Mouse (Mus musculus) limb, embryonic 12.5 days (tissue): ENCODE measurements around the gene Plekhs1. TPM values are rescaled to one million over a fixed set of nuclear protein-coding genes. Genes with fewer than 3 reads are reported as not detected.

ENCODE experiments used
- ATAC-seq: fragments of 200-750 bp; cut with Nextera tagmentation; 2 replicates; pipeline ENCODE4 v1.8.0; 2017; ENCODE audit warnings: low read depth, moderate TSS enrichment; ENCODE audit not compliant: insufficient number of reproducible peaks, insufficient read depth, low FRiP score, low TSS enrichment
- H3K27ac ChIP-seq: fragments of 300-500 bp; sonication (generic); 2 replicates; pipeline ENCODE4 v1.5.1; 2016; ENCODE audit warnings: mild to moderate bottlenecking, moderate library complexity
- H3K27me3 ChIP-seq: fragments of 300-500 bp; sonication (generic); 2 replicates; pipeline ENCODE4 v1.6.1; 2016; ENCODE audit warnings: mild to moderate bottlenecking, moderate library complexity
- H3K36me3 ChIP-seq: fragments of 300-500 bp; sonication (generic); 2 replicates; pipeline ENCODE4 v1.6.1; 2016; ENCODE audit warnings: mild to moderate bottlenecking, moderate library complexity
- H3K4me1 ChIP-seq: fragments of 300-500 bp; sonication (generic); replicated peaks from 2 replicates; pipeline ENCODE4 v1.6.1; 2016
- H3K4me2 ChIP-seq: fragments of 300-500 bp; sonication (generic); 2 replicates; pipeline ENCODE4 v1.6.1; 2016; ENCODE audit warnings: mild to moderate bottlenecking, moderate library complexity
- H3K4me3 ChIP-seq: fragments of 300-500 bp; sonication (generic); replicated peaks from 2 replicates; pipeline ENCODE4 v1.5.1; 2016; ENCODE audit warnings: mild to moderate bottlenecking
- H3K9ac ChIP-seq: fragments of 300-500 bp; sonication (generic); replicated peaks from 2 replicates; pipeline ENCODE4 v1.6.1; 2016; ENCODE audit warnings: mild to moderate bottlenecking, moderate library complexity
- H3K9me3 ChIP-seq: fragments of 300-500 bp; sonication (generic); 2 replicates; pipeline ENCODE4 v1.6.1; 2016; ENCODE audit warnings: mild to moderate bottlenecking, moderate library complexity
- WGBS: fragments of 180-500 bp; shearing (Covaris S2); methylation state at CpG from one replicate; pipeline ENCODE4 v1.1.7; 2016; 5-methylcytosine and 5-hydroxymethylcytosine counted together
- polyA plus RNA-seq: library from polyadenylated mRNA; unstranded; fragments of >200 nt; fragmentation: Nextera tagmentation; extraction: Ambion mirVana; gene quantifications from 2 replicates; pipeline ENCODE4 v1.2.1, GENCODE M21; 2016

The Plekhs1 gene
- polyA plus RNA-seq, 1 experiment from 2014 or later = 0.25 TPM

GRCm38 (mm10) chr19:56436380-56436779 lies 25.1 kb upstream of the Plekhs1 start:
- Histone ChIP-seq H3K4me2 (no peak overlapping the region), H3K4me3 (no peak overlapping the region), H3K27ac (no peak overlapping the region), H3K9ac (no peak overlapping the region), H3K4me1 (no peaks in the 10 kb centered on the region; the same call in none of the 2 replicates), H3K36me3 (peaks cover 43% of the 10 kb centered on the region), H3K9me3 (no peaks in the 10 kb centered on the region), H3K27me3 (no peaks in the 10 kb centered on the region)
- WGBS = 87% methylated on average over 13 of the region's 13 CpGs
- no peak for ATAC-seq

- Histone ChIP-seq H3K9me3 (no peaks in the 10 kb centered on the region), H3K4me3 (no peak overlapping the region), H3K36me3 (peaks cover 47% of the 10 kb centered on the region), H3K4me1 (no peaks in the 10 kb centered on the region), H3K4me2 (no peak overlapping the region), H3K27me3 (no peaks in the 10 kb centered on the region), H3K27ac (0 out of 2 replicates have a peak overlapping the region, but pooled peaks have one; percentile 37), H3K9ac (no peak overlapping the region)
- WGBS = 88% methylated on average over 7 of the region's 7 CpGs
- ATAC-seq = no peak
Observed at GRCm38 (mm10) chr19:56438357-56439071, 22.9 kb upstream of the Plekhs1 start.

GRCm38 (mm10) chr19:56439072-56439434 lies 22.4 kb upstream of the Plekhs1 start:
- H3K4me3 ChIP-seq = no peak overlapping the region
- H3K9me3 ChIP-seq = no peaks in the 10 kb centered on the region
- no peaks in the 10 kb centered on the region for H3K27me3 ChIP-seq
- H3K4me1 ChIP-seq = no peaks in the 10 kb centered on the region
- WGBS = 89% methylated on average over 6 of the region's 6 CpGs
- H3K27ac ChIP-seq = 0 out of 2 replicates have a peak overlapping the region, but pooled peaks have one; percentile 37
- H3K36me3 ChIP-seq = peaks cover 41% of the 10 kb centered on the region
- H3K9ac ChIP-seq = no peak overlapping the region
- H3K4me2 ChIP-seq = no peak overlapping the region
- no peak for ATAC-seq

GRCm38 (mm10) chr19:56443445-56443844 lies 18.0 kb upstream of the Plekhs1 start:
- H3K9ac ChIP-seq = no peak overlapping the region
- H3K4me2 ChIP-seq = no peak overlapping the region
- H3K9me3 ChIP-seq = no peaks in the 10 kb centered on the region
- no peak for ATAC-seq
- 85% methylated on average over 14 of the region's 14 CpGs for WGBS
- no peak overlapping the region for H3K27ac ChIP-seq
- H3K36me3 ChIP-seq = peaks cover 19% of the 10 kb centered on the region
- H3K4me1 ChIP-seq = peaks cover 6% of the 10 kb centered on the region; the same call in 1 of the 2 replicates
- no peak overlapping the region for H3K4me3 ChIP-seq
- H3K27me3 ChIP-seq = no peaks in the 10 kb centered on the region

GRCm38 (mm10) chr19:56448784-56449183 lies 12.7 kb upstream of the Plekhs1 start:
- 96% methylated on average over 4 of the region's 4 CpGs for WGBS
- no peak overlapping the region for H3K9ac ChIP-seq
- H3K27me3 ChIP-seq = no peaks in the 10 kb centered on the region
- H3K9me3 ChIP-seq = no peaks in the 10 kb centered on the region
- no peak for ATAC-seq
- H3K27ac ChIP-seq = no peak overlapping the region
- H3K4me2 ChIP-seq = no peak overlapping the region
- H3K4me1 ChIP-seq = peaks cover 6% of the 10 kb centered on the region; the same call in 1 of the 2 replicates
- no peaks in the 10 kb centered on the region for H3K36me3 ChIP-seq
- H3K4me3 ChIP-seq = no peak overlapping the region

- H3K9ac ChIP-seq = no peak overlapping the region
- no peak overlapping the region for H3K4me3 ChIP-seq
- H3K27me3 ChIP-seq = no peaks in the 10 kb centered on the region
- H3K9me3 ChIP-seq = no peaks in the 10 kb centered on the region
- no peak overlapping the region for H3K4me2 ChIP-seq
- no peak overlapping the region for H3K27ac ChIP-seq
- 91% methylated on average over 8 of the region's 8 CpGs for WGBS
- ATAC-seq = no peak
- H3K36me3 ChIP-seq = no peaks in the 10 kb centered on the region
- H3K4me1 ChIP-seq = peaks cover 5% of the 10 kb centered on the region; the same call in 1 of the 2 replicates
Observed at GRCm38 (mm10) chr19:56449537-56449936, 11.9 kb upstream of the Plekhs1 start.

GRCm38 (mm10) chr19:56450892-56451291 lies 10.5 kb upstream of the Plekhs1 start:
- H3K9ac ChIP-seq = no peak overlapping the region
- WGBS = 88% methylated on average over 5 of the region's 5 CpGs
- no peaks in the 10 kb centered on the region for H3K27me3 ChIP-seq
- ATAC-seq = no peak
- no peaks in the 10 kb centered on the region for H3K4me1 ChIP-seq
- H3K4me2 ChIP-seq = no peak overlapping the region
- no peak overlapping the region for H3K4me3 ChIP-seq
- no peaks in the 10 kb centered on the region for H3K36me3 ChIP-seq
- no peaks in the 10 kb centered on the region for H3K9me3 ChIP-seq
- no peak overlapping the region for H3K27ac ChIP-seq

- H3K9ac ChIP-seq = no peak overlapping the region
- H3K9me3 ChIP-seq = no peaks in the 10 kb centered on the region
- no peaks in the 10 kb centered on the region for H3K36me3 ChIP-seq
- H3K4me1 ChIP-seq = no peaks in the 10 kb centered on the region
- no peak for ATAC-seq
- no peak overlapping the region for H3K4me3 ChIP-seq
- no peak overlapping the region for H3K27ac ChIP-seq
- 88% methylated on average over 4 of the region's 4 CpGs for WGBS
- H3K4me2 ChIP-seq = no peak overlapping the region
- H3K27me3 ChIP-seq = no peaks in the 10 kb centered on the region
Observed at GRCm38 (mm10) chr19:56451867-56452266, 9.6 kb upstream of the Plekhs1 start.

GRCm38 (mm10) chr19:56452421-56452820 lies 9.0 kb upstream of the Plekhs1 start:
- no peak overlapping the region for H3K27ac ChIP-seq
- no peak overlapping the region for H3K9ac ChIP-seq
- H3K9me3 ChIP-seq = no peaks in the 10 kb centered on the region
- no peaks in the 10 kb centered on the region for H3K36me3 ChIP-seq
- WGBS = 93% methylated on average over 2 of the region's 2 CpGs
- H3K4me3 ChIP-seq = no peak overlapping the region
- H3K4me2 ChIP-seq = no peak overlapping the region
- peaks cover 4% of the 10 kb centered on the region for H3K4me1 ChIP-seq
- H3K27me3 ChIP-seq = no peaks in the 10 kb centered on the region
- no peak for ATAC-seq

GRCm38 (mm10) chr19:56454862-56455261 lies 6.6 kb upstream of the Plekhs1 start:
- H3K27ac ChIP-seq = no peak overlapping the region
- no peak overlapping the region for H3K9ac ChIP-seq
- H3K27me3 ChIP-seq = no peaks in the 10 kb centered on the region
- ATAC-seq = no peak
- H3K4me1 ChIP-seq = peaks cover 9% of the 10 kb centered on the region
- H3K4me2 ChIP-seq = no peak overlapping the region
- 81% methylated on average over 4 of the region's 4 CpGs for WGBS
- H3K4me3 ChIP-seq = no peak overlapping the region
- H3K9me3 ChIP-seq = no peaks in the 10 kb centered on the region
- H3K36me3 ChIP-seq = no peaks in the 10 kb centered on the region

GRCm38 (mm10) chr19:56455369-56455768 lies 6.1 kb upstream of the Plekhs1 start:
- Histone ChIP-seq H3K4me1 (peaks cover 9% of the 10 kb centered on the region), H3K27me3 (no peaks in the 10 kb centered on the region), H3K9me3 (no peaks in the 10 kb centered on the region), H3K4me2 (no peak overlapping the region), H3K9ac (no peak overlapping the region), H3K4me3 (no peak overlapping the region), H3K27ac (no peak overlapping the region), H3K36me3 (no peaks in the 10 kb centered on the region)
- WGBS = 46% methylated on average over 2 of the region's 2 CpGs
- no peak for ATAC-seq

- Histone ChIP-seq H3K36me3 (no peaks in the 10 kb centered on the region), H3K27me3 (no peaks in the 10 kb centered on the region), H3K4me2 (no peak overlapping the region), H3K9ac (no peak overlapping the region), H3K9me3 (no peaks in the 10 kb centered on the region), H3K4me1 (peaks cover 14% of the 10 kb centered on the region), H3K27ac (no peak overlapping the region), H3K4me3 (no peak overlapping the region)
- WGBS = 74% methylated on average over 4 of the region's 4 CpGs
- no peak for ATAC-seq
Observed at GRCm38 (mm10) chr19:56457569-56457968, 3.9 kb upstream of the Plekhs1 start.
